Mouse (Mus musculus) hindbrain, embryonic 16.5 days (tissue): Measurements from ENCODE around the gene Ttyh3. TPM values are rescaled to one million over a fixed set of nuclear protein-coding genes. Genes with fewer than 3 reads are reported as not detected.
A peak's percentile ranks its signal among the peaks of the same experiment; 100 is the strongest.

Source experiments
- ATAC-seq: fragments of 200-750 bp; cut with Nextera tagmentation; 2 replicates; pipeline ENCODE4 v1.8.0; 2017; ENCODE audit warnings: moderate TSS enrichment, moderate library complexity
- H3K27ac ChIP-seq: fragments of 300-500 bp; sonication (generic); 2 replicates; pipeline ENCODE4 v1.5.1; 2014; ENCODE audit warnings: low read depth, mild to moderate bottlenecking, control low read depth, low read length, moderate library complexity
- H3K27me3 ChIP-seq: fragments of 300-500 bp; sonication (generic); replicated peaks from 2 replicates; pipeline ENCODE4 v1.6.1; 2014; ENCODE audit warnings: low read length; ENCODE audit not compliant: control insufficient read depth, insufficient read depth
- H3K36me3 ChIP-seq: fragments of 300-500 bp; sonication (generic); 2 replicates; pipeline ENCODE4 v1.6.1; 2014; ENCODE audit warnings: mild to moderate bottlenecking, low read length, moderate library complexity, mixed read lengths; ENCODE audit not compliant: control insufficient read depth, insufficient read depth
- H3K4me1 ChIP-seq: fragments of 300-500 bp; sonication (generic); 2 replicates; pipeline ENCODE4 v1.6.1; 2014; ENCODE audit warnings: low read depth, low read length; ENCODE audit not compliant: control insufficient read depth, insufficient read depth
- H3K4me2 ChIP-seq: fragments of 300-500 bp; sonication (generic); 2 replicates; pipeline ENCODE4 v1.6.1; 2014; ENCODE audit warnings: mild to moderate bottlenecking, low read length, control low read depth, moderate library complexity
- H3K4me3 ChIP-seq: fragments of 300-500 bp; sonication (generic); 2 replicates; pipeline ENCODE4 v1.5.1; 2014; ENCODE audit warnings: mild to moderate bottlenecking, low read length, control low read depth, moderate library complexity
- H3K9ac ChIP-seq: fragments of 300-500 bp; sonication (generic); 2 replicates; pipeline ENCODE4 v1.6.1; 2014; ENCODE audit warnings: low read depth, mild to moderate bottlenecking, control low read depth, low read length, moderate library complexity
- H3K9me3 ChIP-seq: fragments of 300-500 bp; sonication (generic); 2 replicates; pipeline ENCODE4 v1.6.1; 2014; ENCODE audit warnings: mild to moderate bottlenecking, low read length, moderate library complexity; ENCODE audit not compliant: control insufficient read depth
- WGBS: fragments of 180-500 bp; shearing (Covaris S2); extraction: QIAGEN DNeasy Blood & Tissue Kit; methylation state at CpG from one replicate; pipeline ENCODE4 v1.1.7; 2014; 5-methylcytosine and 5-hydroxymethylcytosine counted together
- polyA plus RNA-seq: library from polyadenylated mRNA; unstranded; fragments of >200 nt; fragmentation: Nextera tagmentation; extraction: Ambion mirVana; gene quantifications from 2 replicates; pipeline ENCODE4 v1.2.1, GENCODE M21; 2015

Ttyh3 gene
- polyA plus RNA-seq, 1 experiment from 2014 or later = 56.0 TPM

GRCm38 (mm10) chr5:140602540-140602939 is 46.3 kb downstream of the Ttyh3 start:
- Histone ChIP-seq H3K4me3 (no peak overlapping the region), H3K27ac (no peak overlapping the region), H3K36me3 (no peaks in the 10 kb centered on the region), H3K4me2 (no peak overlapping the region), H3K9me3 (no peaks in the 10 kb centered on the region), H3K9ac (no peak overlapping the region), H3K27me3 (peaks cover 7% of the 10 kb centered on the region), H3K4me1 (peaks cover 15% of the 10 kb centered on the region)
- no peak for ATAC-seq
- 31% methylated on average over 2 of the region's 2 CpGs for WGBS

- no peaks in the 10 kb centered on the region for H3K9me3 ChIP-seq
- no peaks in the 10 kb centered on the region for H3K36me3 ChIP-seq
- no peak overlapping the region for H3K4me3 ChIP-seq
- H3K4me2 ChIP-seq = no peak overlapping the region
- H3K27ac ChIP-seq = no peak overlapping the region
- 57% methylated on average over 12 of the region's 12 CpGs for whole genome bisulfite sequencing
- peaks cover 9% of the 10 kb centered on the region for H3K4me1 ChIP-seq
- 0 out of 2 replicates have a peak, but pooled peaks cover 2% of the 10 kb centered on the region for H3K27me3 ChIP-seq
- H3K9ac ChIP-seq = no peak overlapping the region
- peak; percentile 64; the same call in 1 of the 2 replicates for ATAC-seq
Measured at GRCm38 (mm10) chr5:140601712-140602111, 47.1 kb downstream of the Ttyh3 start.

DNA sequence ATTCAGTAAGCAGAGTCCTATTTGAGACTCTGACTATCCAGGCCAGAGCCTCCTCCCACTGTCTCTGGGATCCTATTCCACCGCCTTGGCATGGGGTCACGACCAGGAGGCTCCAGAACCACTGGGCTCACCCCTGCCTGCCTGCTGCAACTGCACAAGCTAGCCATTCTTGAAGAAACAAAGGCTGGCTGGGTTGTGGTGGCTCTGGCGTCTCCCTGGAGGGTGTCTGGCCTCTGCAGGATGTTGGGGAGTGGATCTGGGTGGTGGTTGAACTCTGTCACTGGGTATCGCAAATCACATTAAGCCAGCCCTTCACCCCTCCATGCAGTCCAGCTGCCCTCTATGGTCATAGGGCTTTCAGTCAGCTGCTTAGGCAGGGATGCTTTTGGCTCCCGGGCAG is 48.9 kb downstream of the Ttyh3 start:
- Histone ChIP-seq H3K9ac (no peak overlapping the region), H3K4me2 (no peak overlapping the region), H3K4me3 (no peak overlapping the region), H3K27ac (no peak overlapping the region), H3K9me3 (no peaks in the 10 kb centered on the region), H3K4me1 (no peaks in the 10 kb centered on the region), H3K36me3 (no peaks in the 10 kb centered on the region), H3K27me3 (no peaks in the 10 kb centered on the region)
- WGBS = 70% methylated on average over 5 of the region's 5 CpGs
- ATAC-seq = no peak

DNA sequence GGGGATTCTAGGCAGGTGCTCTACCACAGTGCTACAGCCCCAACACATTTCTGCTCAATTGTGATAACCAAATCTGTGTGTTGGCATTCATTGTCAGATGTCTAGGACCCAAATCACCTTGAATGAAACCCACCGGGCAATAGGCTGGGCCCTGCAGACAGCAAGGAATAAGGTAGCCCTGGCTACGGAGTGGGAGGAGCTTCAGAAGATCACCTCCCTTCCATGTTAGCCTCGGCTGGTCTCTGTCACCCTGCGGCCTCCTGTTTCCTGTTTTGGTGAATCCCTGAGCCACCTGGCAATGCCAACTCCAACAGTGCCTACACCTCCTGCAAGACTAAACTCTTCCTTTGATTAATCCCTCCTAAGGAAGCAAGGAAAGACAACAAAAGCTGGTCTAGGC is 51.0 kb downstream of the Ttyh3 start:
- H3K27me3 ChIP-seq = no peaks in the 10 kb centered on the region
- ATAC-seq = no peak
- no peaks in the 10 kb centered on the region for H3K9me3 ChIP-seq
- no peak overlapping the region for H3K9ac ChIP-seq
- H3K4me2 ChIP-seq = no peak overlapping the region
- WGBS = 87% methylated on average over 4 of the region's 4 CpGs
- no peaks in the 10 kb centered on the region for H3K36me3 ChIP-seq
- no peak overlapping the region for H3K27ac ChIP-seq
- H3K4me1 ChIP-seq = no peaks in the 10 kb centered on the region
- H3K4me3 ChIP-seq = no peak overlapping the region

GRCm38 (mm10) chr5:140596927-140597588 is 51.8 kb downstream of the Ttyh3 start:
- no peaks in the 10 kb centered on the region for H3K9me3 ChIP-seq
- H3K27ac ChIP-seq = no peak overlapping the region
- no peak overlapping the region for H3K4me3 ChIP-seq
- H3K27me3 ChIP-seq = no peaks in the 10 kb centered on the region
- 70% methylated on average over 18 of the region's 18 CpGs for whole genome bisulfite sequencing
- H3K9ac ChIP-seq = no peak overlapping the region
- no peak; the same call in 1 of the 2 replicates for ATAC-seq
- H3K4me1 ChIP-seq = no peaks in the 10 kb centered on the region
- no peak overlapping the region for H3K4me2 ChIP-seq
- no peaks in the 10 kb centered on the region for H3K36me3 ChIP-seq

DNA sequence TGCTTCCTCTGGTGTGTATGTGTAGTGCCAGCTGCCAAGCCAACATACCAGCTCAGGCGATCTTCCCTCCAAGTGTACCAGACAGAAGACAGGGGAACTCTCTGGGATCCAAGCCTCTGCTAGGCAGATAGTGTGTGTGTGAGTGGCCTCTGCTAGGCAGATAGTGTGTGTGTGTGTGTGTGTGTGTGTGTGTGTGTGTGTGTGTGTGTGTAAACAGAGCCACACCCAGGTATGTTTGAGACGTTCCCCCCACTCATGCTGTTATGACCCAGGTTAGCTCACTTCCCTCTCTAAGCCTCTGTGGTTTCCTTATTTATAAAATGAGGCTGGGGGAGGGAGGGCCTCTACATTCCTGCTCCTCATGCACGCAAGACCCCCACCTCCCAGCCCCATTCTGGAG is 52.4 kb downstream of the Ttyh3 start:
- ATAC-seq = no peak
- no peak overlapping the region for H3K9ac ChIP-seq
- no peak overlapping the region for H3K27ac ChIP-seq
- H3K4me2 ChIP-seq = no peak overlapping the region
- H3K9me3 ChIP-seq = no peaks in the 10 kb centered on the region
- no peaks in the 10 kb centered on the region for H3K27me3 ChIP-seq
- no peaks in the 10 kb centered on the region for H3K4me1 ChIP-seq
- H3K36me3 ChIP-seq = no peaks in the 10 kb centered on the region
- 76% methylated on average over 3 of the region's 3 CpGs for WGBS
- H3K4me3 ChIP-seq = no peak overlapping the region

DNA sequence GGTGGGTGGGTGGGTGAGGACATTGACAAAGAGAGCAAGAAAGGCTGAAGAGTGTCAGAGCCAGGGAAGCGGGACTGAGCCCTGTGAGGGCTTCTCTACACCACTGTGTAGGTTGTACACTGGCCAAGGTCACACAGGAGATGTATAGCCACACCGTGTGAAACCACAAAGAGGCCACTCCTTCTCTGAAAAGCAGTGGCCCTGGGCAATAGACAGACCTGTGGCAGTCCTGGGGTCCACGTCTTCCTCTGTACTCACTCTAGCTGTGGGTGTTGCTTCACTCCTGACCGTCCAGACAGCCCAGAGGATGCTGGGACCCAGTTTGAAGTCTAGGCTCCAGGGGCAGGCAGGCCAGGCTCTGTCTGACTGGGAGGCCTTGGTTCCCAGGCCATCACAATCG is 54.0 kb downstream of the Ttyh3 start:
- ATAC-seq = no peak
- Histone ChIP-seq H3K9ac (no peak overlapping the region), H3K27me3 (no peaks in the 10 kb centered on the region), H3K4me3 (no peak overlapping the region), H3K36me3 (no peaks in the 10 kb centered on the region), H3K4me1 (no peaks in the 10 kb centered on the region), H3K27ac (no peak overlapping the region), H3K4me2 (no peak overlapping the region), H3K9me3 (no peaks in the 10 kb centered on the region)
- 73% methylated on average over 5 of the region's 5 CpGs for WGBS

DNA sequence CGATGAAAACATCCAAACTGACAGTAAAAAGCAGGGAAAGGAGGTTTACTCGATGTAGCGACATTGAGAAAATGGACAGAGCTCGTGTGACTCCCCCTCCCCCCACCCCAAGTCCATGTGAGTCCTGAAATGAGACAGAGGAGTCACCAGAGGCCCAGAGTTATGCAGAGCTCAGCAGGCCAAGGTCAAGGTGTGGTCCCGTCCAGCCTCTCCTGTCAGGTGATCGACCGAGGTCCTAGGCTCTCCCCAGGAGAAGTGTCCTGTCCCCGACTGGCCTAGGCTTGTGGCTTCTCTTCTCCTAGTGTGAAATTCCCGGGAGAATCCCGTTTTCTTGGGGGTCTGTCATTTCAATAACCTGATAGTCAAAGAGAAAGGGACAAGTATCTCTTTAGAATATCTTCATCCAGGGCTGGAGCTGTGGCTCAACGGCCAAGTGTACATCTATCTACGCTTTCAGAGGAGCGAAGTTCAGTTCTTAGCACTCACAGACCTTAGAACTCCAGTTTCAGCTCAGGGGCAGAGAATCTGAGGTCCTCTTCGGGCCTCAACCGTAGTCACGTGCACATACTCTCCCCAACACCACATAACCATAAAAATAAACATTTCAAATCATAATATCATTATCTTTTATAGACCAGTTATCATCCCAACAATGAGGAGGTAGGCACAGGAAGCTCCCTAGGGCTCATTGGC is 59.6 kb downstream of the Ttyh3 start:
- no peak for ATAC-seq
- no peaks in the 10 kb centered on the region for H3K27me3 ChIP-seq
- no peak overlapping the region for H3K4me3 ChIP-seq
- H3K4me1 ChIP-seq = peaks cover under 1% of the 10 kb centered on the region
- WGBS = 91% methylated on average over 16 of the region's 16 CpGs
- no peak overlapping the region for H3K9ac ChIP-seq
- H3K27ac ChIP-seq = no peak overlapping the region
- no peaks in the 10 kb centered on the region for H3K36me3 ChIP-seq
- H3K9me3 ChIP-seq = no peaks in the 10 kb centered on the region
- no peak overlapping the region for H3K4me2 ChIP-seq

GRCm38 (mm10) chr5:140583732-140584368 is 65.0 kb downstream of the Ttyh3 start:
- Histone ChIP-seq H3K4me1 (peaks cover 21% of the 10 kb centered on the region), H3K9me3 (no peaks in the 10 kb centered on the region), H3K9ac (peak overlapping the region; percentile 41; the same call in 1 of the 2 replicates), H3K36me3 (no peaks in the 10 kb centered on the region), H3K27ac (peak overlapping the region; percentile 23), H3K4me3 (no peak overlapping the region), H3K4me2 (no peak overlapping the region), H3K27me3 (no peaks in the 10 kb centered on the region)
- 17% methylated on average over 6 of the region's 6 CpGs for WGBS
- ATAC-seq = peak; percentile 84
